Mouse (Mus musculus): Measurements from ENCODE around the gene Mtmr11. TPM values are rescaled to one million over a fixed set of nuclear protein-coding genes. Genes with fewer than 3 reads are reported as not detected.

Gene Mtmr11
- total and polyA plus RNA-seq, 2 experiments from 2014 or later = 8.4 to 22.3 TPM

- no peak overlapping the region for H3K27ac ChIP-seq (ENCODE audit: low read depth, low read length)
Measured at GRCm38 (mm10) chr3:96132478-96132877, 29.3 kb upstream of the Mtmr11 start.

GRCm38 (mm10) chr3:96133327-96133905 is 28.4 kb upstream of the Mtmr11 start:
- no peak for TF ChIP-seq CTCF (IDR thresholded peaks at IDR 0.05)
- H3K36me3 ChIP-seq (ENCODE audit: insufficient read depth, low read length) = no peaks in the 10 kb centered on the region; the same call in 1 of the 2 replicates
- no peak overlapping the region for H3K4me2 ChIP-seq (ENCODE audit: low read depth, low read length, poor library complexity, severe bottlenecking)
- H3K9me3 ChIP-seq (ENCODE audit: low read length) = no peaks in the 10 kb centered on the region
- no peaks in the 10 kb centered on the region for H3K27me3 ChIP-seq (ENCODE audit: insufficient read depth, low read length)
- WGBS = 74% methylated on average over 11 of the region's 11 CpGs
- DNase-seq (ENCODE audit: low spot score) (no peak), ATAC-seq (ENCODE audit: low FRiP score) (no peak)
- no peak overlapping the region for H3K4me3 ChIP-seq (ENCODE audit: low read depth, low read length)
- H3K27ac ChIP-seq (ENCODE audit: low read depth, low read length) = no peak overlapping the region
- H3K4me1 ChIP-seq (ENCODE audit: insufficient read depth, low read length) = no peaks in the 10 kb centered on the region
- H3K9ac ChIP-seq (replicated peaks; ENCODE audit: low read length, poor library complexity, severe bottlenecking) = no peak overlapping the region

More at GRCm38 (mm10) chr3:96132478-96132877, 29.3 kb upstream of the Mtmr11 start:
- Histone ChIP-seq H3K4me1 (ENCODE audit: insufficient read depth, low read length) (no peaks in the 10 kb centered on the region), H3K36me3 (ENCODE audit: insufficient read depth, low read length) (no peaks in the 10 kb centered on the region; the same call in 1 of the 2 replicates), H3K9me3 (ENCODE audit: low read length) (no peaks in the 10 kb centered on the region), H3K27me3 (ENCODE audit: insufficient read depth, low read length) (no peaks in the 10 kb centered on the region), H3K9ac (replicated peaks; ENCODE audit: low read length, poor library complexity, severe bottlenecking) (no peak overlapping the region), H3K4me2 (ENCODE audit: low read depth, low read length, poor library complexity, severe bottlenecking) (no peak overlapping the region), H3K4me3 (ENCODE audit: low read depth, low read length) (no peak overlapping the region)
- DNase-seq (ENCODE audit: low spot score) = no peak
- no peak for ATAC-seq (ENCODE audit: low FRiP score)
- no peak for TF ChIP-seq CTCF (IDR thresholded peaks at IDR 0.05)
- 79% methylated on average over 3 of the region's 3 CpGs for WGBS

- no peak overlapping the region for H3K9ac ChIP-seq (replicated peaks; ENCODE audit: low read length, poor library complexity, severe bottlenecking)
- TF ChIP-seq CTCF (IDR thresholded peaks at IDR 0.05) = no peak
- H3K27me3 ChIP-seq (ENCODE audit: insufficient read depth, low read length) = no peaks in the 10 kb centered on the region
- DNase-seq (ENCODE audit: low spot score) = no peak
- no peaks in the 10 kb centered on the region for H3K9me3 ChIP-seq (ENCODE audit: low read length)
- H3K4me2 ChIP-seq (ENCODE audit: low read depth, low read length, poor library complexity, severe bottlenecking) = no peak overlapping the region
- no peak overlapping the region for H3K27ac ChIP-seq (ENCODE audit: low read depth, low read length)
- H3K4me3 ChIP-seq (ENCODE audit: low read depth, low read length) = no peak overlapping the region
- no peaks in the 10 kb centered on the region for H3K4me1 ChIP-seq (ENCODE audit: insufficient read depth, low read length)
- H3K36me3 ChIP-seq (ENCODE audit: insufficient read depth, low read length) = peaks cover 4% of the 10 kb centered on the region; the same call in 1 of the 2 replicates
- no peak for ATAC-seq (ENCODE audit: low FRiP score)
- WGBS = 84% methylated on average over 3 of the region's 3 CpGs
Measured at GRCm38 (mm10) chr3:96135011-96135410, 26.8 kb upstream of the Mtmr11 start.

- Histone ChIP-seq H3K27me3 (ENCODE audit: insufficient read depth, low read length) (no peaks in the 10 kb centered on the region), H3K4me3 (ENCODE audit: low read depth, low read length) (no peak overlapping the region), H3K4me2 (ENCODE audit: low read depth, low read length, poor library complexity, severe bottlenecking) (no peak overlapping the region), H3K9me3 (ENCODE audit: low read length) (no peaks in the 10 kb centered on the region), H3K4me1 (ENCODE audit: insufficient read depth, low read length) (no peaks in the 10 kb centered on the region), H3K9ac (replicated peaks; ENCODE audit: low read length, poor library complexity, severe bottlenecking) (no peak overlapping the region), H3K36me3 (ENCODE audit: insufficient read depth, low read length) (peaks cover 33% of the 10 kb centered on the region), H3K27ac (ENCODE audit: low read depth, low read length) (no peak overlapping the region)
- ATAC-seq (ENCODE audit: low FRiP score) (no peak), DNase-seq (ENCODE audit: low spot score) (peak; percentile 80)
- 17% methylated on average over 5 of the region's 5 CpGs for WGBS
- peak; percentile 85 for TF ChIP-seq CTCF (IDR thresholded peaks at IDR 0.05)
Measured at GRCm38 (mm10) chr3:96147950-96148349, 13.9 kb upstream of the Mtmr11 start.

GRCm38 (mm10) chr3:96151836-96152235 is 10.0 kb upstream of the Mtmr11 start:
- Histone ChIP-seq H3K36me3 (ENCODE audit: insufficient read depth, low read length) (peaks cover 45% of the 10 kb centered on the region), H3K9ac (replicated peaks; ENCODE audit: low read length, poor library complexity, severe bottlenecking) (no peak overlapping the region), H3K9me3 (ENCODE audit: low read length) (no peaks in the 10 kb centered on the region), H3K4me3 (ENCODE audit: low read depth, low read length) (no peak overlapping the region), H3K4me1 (ENCODE audit: insufficient read depth, low read length) (no peaks in the 10 kb centered on the region), H3K27me3 (ENCODE audit: insufficient read depth, low read length) (no peaks in the 10 kb centered on the region), H3K4me2 (ENCODE audit: low read depth, low read length, poor library complexity, severe bottlenecking) (no peak overlapping the region), H3K27ac (ENCODE audit: low read depth, low read length) (no peak overlapping the region)
- DNase-seq (ENCODE audit: low spot score) = no peak
- no peak for ATAC-seq (ENCODE audit: low FRiP score)
- WGBS = 86% methylated on average over 7 of the region's 7 CpGs
- TF ChIP-seq CTCF (IDR thresholded peaks at IDR 0.05) = no peak

GRCm38 (mm10) chr3:96152611-96153010 is 9.2 kb upstream of the Mtmr11 start:
- DNase-seq (ENCODE audit: low spot score) (no peak), ATAC-seq (ENCODE audit: low FRiP score) (no peak)
- Histone ChIP-seq H3K4me2 (ENCODE audit: low read depth, low read length, poor library complexity, severe bottlenecking) (no peak overlapping the region), H3K27ac (ENCODE audit: low read depth, low read length) (no peak overlapping the region), H3K4me3 (ENCODE audit: low read depth, low read length) (no peak overlapping the region), H3K27me3 (ENCODE audit: insufficient read depth, low read length) (no peaks in the 10 kb centered on the region), H3K9me3 (ENCODE audit: low read length) (no peaks in the 10 kb centered on the region), H3K36me3 (ENCODE audit: insufficient read depth, low read length) (peaks cover 45% of the 10 kb centered on the region), H3K9ac (replicated peaks; ENCODE audit: low read length, poor library complexity, severe bottlenecking) (no peak overlapping the region), H3K4me1 (ENCODE audit: insufficient read depth, low read length) (no peaks in the 10 kb centered on the region)
- TF ChIP-seq CTCF (IDR thresholded peaks at IDR 0.05) = no peak
- WGBS = 90% methylated on average over 5 of the region's 5 CpGs
